Mouse (Mus musculus) CH12.LX (cell line): ENCODE results near the gene Ttc16.

Experiments
- ELF1 ChIP-seq: IDR thresholded peaks from 2 replicates; pipeline ENCODE4 v1.6.1; 2014; ENCODE audit warnings: low read depth, mild to moderate bottlenecking, inconsistent platforms, low read length, improper control_type of control experiment
- MAZ ChIP-seq: IDR thresholded peaks from 2 replicates; pipeline ENCODE4 v1.6.1; 2012; ENCODE audit warnings: low read depth, mild to moderate bottlenecking, inconsistent platforms, low read length, improper control_type of control experiment, moderate library complexity
- MXI1 ChIP-seq: IDR thresholded peaks from 2 replicates; pipeline ENCODE4 v1.6.1; 2011; ENCODE audit warnings: mild to moderate bottlenecking, low read depth, low read length, improper control_type of control experiment
- POLR2A ChIP-seq: IDR thresholded peaks from 2 replicates; pipeline ENCODE4 v1.6.1; 2011; ENCODE audit warnings: low read depth, mild to moderate bottlenecking, improper control_type of control experiment, low read length
- TCF12 ChIP-seq: IDR thresholded peaks from 2 replicates; pipeline ENCODE4 v1.6.1; 2014; ENCODE audit warnings: low read depth, mild to moderate bottlenecking, inconsistent platforms, low read length, improper control_type of control experiment

- TF ChIP-seq ELF1 (no peak), TCF12 (no peak), MXI1 (no peak), POLR2A (no peak), MAZ (no peak)
Observed at GRCm38 (mm10) chr2:32710425-32710824, 65.0 kb downstream of the Ttc16 start.
